Comparison of ENCODE assay signal across 27 mouse cellular contexts in genomic region chr12:41551578-41551977, GRCm38 (mm10).
"Had no signal": no experiment of that assay in that cellular context is flagged by ENCODE, and none has a peak within 500 bp of the region (broad histone marks: within the 10 kb centered on the region; RNA-seq: fewer than 3 reads in every experiment).

No protein-coding gene starts in this region.

- H3K4me1 ChIP-seq: hindbrain, embryonic 10.5 days; hindbrain, embryonic 12.5 days; intestine, embryonic 15.5 days; kidney, embryonic 15.5 days; limb, embryonic 13.5 days; limb, embryonic 15.5 days had no signal

- H3K9ac ChIP-seq: forebrain, postnatal 0 days; heart, embryonic 12.5 days; hindbrain, embryonic 12.5 days; hindbrain, embryonic 14.5 days; intestine, embryonic 15.5 days; kidney, embryonic 15.5 days; limb, embryonic 13.5 days; limb, embryonic 15.5 days had no signal

- DNase-seq: forebrain, postnatal 0 days; gastrocnemius, adult 2 months; gastrocnemius, postnatal 10 days; gastrocnemius, postnatal 25 days; heart, adult 18-20 months; heart, postnatal 10 days; heart, postnatal 4 days; kidney, adult 18-20 months; kidney, adult 9 months; kidney, postnatal 14 days; kidney, postnatal 36 days; layer of hippocampus, adult 9-11 months; layer of hippocampus, postnatal 36 days; left cerebral cortex, postnatal 4 days had no signal

- H3K27me3 ChIP-seq: heart, embryonic 12.5 days; hindbrain, embryonic 12.5 days; intestine, embryonic 15.5 days; kidney, embryonic 15.5 days; limb, embryonic 13.5 days; limb, embryonic 15.5 days had no signal

- H3K4me2 ChIP-seq: heart, embryonic 12.5 days; hindbrain, embryonic 12.5 days; hindbrain, embryonic 14.5 days; intestine, embryonic 15.5 days; kidney, embryonic 15.5 days; limb, embryonic 13.5 days; limb, embryonic 15.5 days had no signal

- ATAC-seq: forebrain, postnatal 0 days; hindbrain, embryonic 16.5 days; inflammation-experienced regulatory T-cells, adult 6 months; intestine, embryonic 15.5 days; intestine, postnatal 0 days had no signal

- H3K9me3 ChIP-seq: heart, embryonic 10.5 days; heart, embryonic 12.5 days; hindbrain, embryonic 10.5 days; hindbrain, embryonic 12.5 days; intestine, embryonic 15.5 days; kidney, embryonic 15.5 days; limb, embryonic 13.5 days; limb, embryonic 15.5 days had no signal

- H3K36me3 ChIP-seq: heart, embryonic 10.5 days; heart, embryonic 12.5 days; hindbrain, embryonic 10.5 days; hindbrain, embryonic 12.5 days; intestine, embryonic 15.5 days; kidney, embryonic 15.5 days; limb, embryonic 13.5 days; limb, embryonic 15.5 days had no signal

- H3K4me3 ChIP-seq: gastrocnemius, adult 2 months; heart, embryonic 10.5 days; heart, embryonic 12.5 days; hindbrain, embryonic 10.5 days; hindbrain, embryonic 12.5 days; intestine, embryonic 15.5 days; kidney, embryonic 15.5 days; limb, embryonic 13.5 days; limb, embryonic 15.5 days had no signal

- H3K27ac ChIP-seq: gastrocnemius, adult 2 months; heart, embryonic 10.5 days; hindbrain, embryonic 10.5 days; hindbrain, embryonic 12.5 days; hindbrain, embryonic 14.5 days; intestine, embryonic 15.5 days; kidney, embryonic 15.5 days; kidney, postnatal 0 days; limb, embryonic 13.5 days; limb, embryonic 15.5 days had no signal
